In the genomic region with DNA sequence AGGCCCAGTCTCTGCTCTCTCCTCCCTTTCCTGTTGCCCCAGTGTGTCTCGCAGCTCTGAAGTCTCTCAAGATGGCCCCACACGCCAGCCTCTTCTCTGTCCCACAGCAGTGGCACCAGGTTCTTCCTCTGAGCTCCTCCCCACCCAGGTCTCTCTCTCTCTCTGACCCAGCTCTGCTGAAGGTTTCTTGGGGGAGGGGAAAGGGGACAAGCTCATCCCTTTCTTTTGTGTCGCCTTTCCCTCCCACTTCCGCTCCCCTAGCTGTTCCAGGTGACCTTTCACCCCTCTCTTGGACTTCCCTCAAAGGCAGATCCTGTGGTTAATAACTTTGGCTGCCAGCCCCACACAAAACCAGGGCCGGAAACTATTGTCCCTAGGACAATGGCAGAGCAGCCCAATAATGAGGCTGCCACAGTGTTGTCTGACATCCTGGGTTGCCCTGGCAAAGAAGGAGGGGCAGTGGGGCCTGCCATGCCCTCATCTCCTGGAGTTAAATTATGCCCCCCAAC, we compare ENCODE assay signal across 9 mouse cellular contexts. TPM values are rescaled to one million over a fixed set of nuclear protein-coding genes. Genes with fewer than 3 reads are reported as not detected.
A peak's percentile ranks its signal among the peaks of the same experiment; 100 is the strongest.
DNase-seq lines count a peak whose midpoint lies in the region; ATAC-seq lines count a peak whose summit lies in the region.
"Had no signal": no experiment of that assay in that cellular context is flagged by ENCODE, and none has a peak within 500 bp of the region (broad histone marks: within the 10 kb centered on the region; RNA-seq: fewer than 3 reads in every experiment).

No protein-coding gene starts in this region.

- 75% methylated on average over 5 of the region's 5 CpGs for WGBS in heart, embryonic 14.5 days
- WGBS in midbrain, embryonic 16.5 days = 13% methylated on average over 5 of the region's 5 CpGs

- H3K9me3 ChIP-seq in heart, embryonic 14.5 days (ENCODE audit: control insufficient read depth, low read length) = no peaks in the 10 kb centered on the region
- no peaks in the 10 kb centered on the region for H3K9me3 ChIP-seq in midbrain, embryonic 16.5 days (replicated peaks; ENCODE audit: control insufficient read depth, low read length, poor library complexity, severe bottlenecking)
- H3K9me3 ChIP-seq: stomach, embryonic 15.5 days had no signal

- no peak overlapping the region for H3K9ac ChIP-seq in heart, embryonic 14.5 days (ENCODE audit: low read length)
- no peak overlapping the region for H3K9ac ChIP-seq in midbrain, embryonic 16.5 days (ENCODE audit: low read depth, low read length)
- H3K9ac ChIP-seq: stomach, embryonic 15.5 days had no signal

- no peak overlapping the region for H3K27ac ChIP-seq in heart, embryonic 14.5 days (replicated peaks in 1 of 2; ENCODE audit: control insufficient read depth in 1 of 2, insufficient read depth in 1 of 2, low read depth in 2 of 2, low read length in 2 of 2)
- no peak overlapping the region for H3K27ac ChIP-seq in midbrain, embryonic 16.5 days (ENCODE audit: low read length)
- H3K27ac ChIP-seq: stomach, embryonic 15.5 days had no signal

- peak; percentile 93 for DNase-seq in Muller cell, postnatal 12 days (ENCODE audit: inconsistent ontology term)
- DNase-seq in adrenal gland, postnatal 36 days = peak; percentile 28 to 49
- DNase-seq in kidney, postnatal 10 days = peak; percentile 74
- no peak for DNase-seq in cerebellum, adult 11 months
- no peak for DNase-seq in cerebellum, postnatal 4 days (ENCODE audit: low spot score in 2 of 2)

- H3K4me3 ChIP-seq in heart, embryonic 14.5 days (ENCODE audit: control insufficient read depth in 1 of 2, insufficient read depth in 1 of 2, low read depth in 1 of 2, low read length in 2 of 2) = no peak overlapping the region
- no peak overlapping the region for H3K4me3 ChIP-seq in midbrain, embryonic 16.5 days (ENCODE audit: low read depth, low read length)
- H3K4me3 ChIP-seq: stomach, embryonic 15.5 days had no signal

- no peaks in the 10 kb centered on the region for H3K36me3 ChIP-seq in heart, embryonic 14.5 days (ENCODE audit: control insufficient read depth, insufficient read depth, low read length)
- H3K36me3 ChIP-seq in midbrain, embryonic 16.5 days (ENCODE audit: control insufficient read depth, insufficient read depth, low read length) = no peaks in the 10 kb centered on the region
- H3K36me3 ChIP-seq: stomach, embryonic 15.5 days had no signal

- peak; percentile 35; the same call in 1 of the 2 replicates for ATAC-seq in heart, embryonic 14.5 days (ENCODE audit: insufficient number of reproducible peaks, insufficient read depth, low FRiP score, low read depth)
- ATAC-seq in midbrain, embryonic 16.5 days = peak; percentile 68

- H3K4me1 ChIP-seq in heart, embryonic 14.5 days (ENCODE audit: control insufficient read depth in 2 of 2, insufficient read depth in 2 of 2, low read length in 2 of 2) = no peaks in the 10 kb centered on the region; a peak in 1 of 4 replicates
- H3K4me1 ChIP-seq in midbrain, embryonic 16.5 days (ENCODE audit: control insufficient read depth, insufficient read depth, low read length) = no peaks in the 10 kb centered on the region

- no peaks in the 10 kb centered on the region; the same call in 1 of the 2 replicates for H3K27me3 ChIP-seq in heart, embryonic 14.5 days (ENCODE audit: control insufficient read depth, insufficient read depth, low read length)
- peaks cover 2% of the 10 kb centered on the region; the same call in 1 of the 2 replicates for H3K27me3 ChIP-seq in midbrain, embryonic 16.5 days (ENCODE audit: control insufficient read depth, insufficient read depth, low read depth, low read length)
- H3K27me3 ChIP-seq: stomach, embryonic 15.5 days had no signal

- H3K4me2 ChIP-seq in heart, embryonic 14.5 days (ENCODE audit: low read length) = no peak overlapping the region
- no peak overlapping the region for H3K4me2 ChIP-seq in midbrain, embryonic 16.5 days (ENCODE audit: low read length)
- H3K4me2 ChIP-seq: stomach, embryonic 15.5 days had no signal

RNA-seq across cellular contexts. Expression of a gene that starts 27.6 kb away (rescaled TPM):
- total RNA-seq in adrenal gland, postnatal 36 days (2021) = not detected
- polyA plus RNA-seq in heart, embryonic 14.5 days (2014; fragmentation: Nextera tagmentation; extraction: Ambion mirVana) = not detected in 2 replicates
- polyA plus RNA-seq in midbrain, embryonic 16.5 days (2015; fragmentation: Nextera tagmentation; extraction: Ambion mirVana) = 3.0 and 3.7 TPM in 2 replicates
- total RNA-seq: left cerebral cortex, postnatal 25 days had no signal

Comparison
In these comparisons a context has a peak if more than half of its experiments do, and no peak if none do; other contexts are left out.
1. DNase-seq: peak in Muller cell, postnatal 12 days (single experiment), adrenal gland, postnatal 36 days (2 of 2) and kidney, postnatal 10 days (single experiment); none in cerebellum, adult 11 months (single experiment) and cerebellum, postnatal 4 days (0 of 2).